Mouse (Mus musculus) E14TG2a.4 (cell line): ENCODE measurements around the gene Tomm40.
A peak's percentile ranks its signal among the peaks of the same experiment; 100 is the strongest.

ENCODE experiments used
- H3K27me3 ChIP-seq: 2 replicates; pipeline ENCODE4 v1.6.1; 2014; ENCODE audit warnings: low read length, control low read depth; ENCODE audit not compliant: insufficient read depth
- H3K36me3 ChIP-seq: 2 replicates; pipeline ENCODE4 v1.6.1; 2014; ENCODE audit warnings: low read length, control low read depth; ENCODE audit not compliant: insufficient read depth
- H3K4me1 ChIP-seq: replicated peaks from 2 replicates; pipeline ENCODE4 v1.6.1; 2014; ENCODE audit warnings: low read depth, low read length, control low read depth
- H3K4me3 ChIP-seq: replicated peaks from 2 replicates; pipeline ENCODE4 v1.5.1; 2014; ENCODE audit warnings: mild to moderate bottlenecking, low read length
- H3K9me3 ChIP-seq: 2 replicates; pipeline ENCODE4 v1.6.1; 2014; ENCODE audit warnings: low read length, control low read depth
- CTCF ChIP-seq: conservative IDR thresholded peaks from 2 replicates; pipeline ENCODE4 v1.5.1; 2014; ENCODE audit warnings: low read length
- NANOG ChIP-seq: IDR thresholded peaks from 2 replicates; pipeline ENCODE4 v1.6.1; 2014; ENCODE audit warnings: borderline replicate concordance, low read length, mixed read lengths
- POU5F1 ChIP-seq: IDR thresholded peaks from 2 replicates; pipeline ENCODE4 v1.6.1; 2014; ENCODE audit warnings: low read length, borderline replicate concordance

Tomm40 gene

GRCm38 (mm10) chr7:19715239-19716054 is at the start of gene Tomm40:
Gene Tomm40, minus strand, starts transcription at chr7:19715438.
- H3K4me3 ChIP-seq: peak within 1 kb of the TSS; percentile 100
- H3K27me3 ChIP-seq: no peaks in the 10 kb centered on the region
- peaks cover 71% of the 10 kb centered on the region for H3K4me1 ChIP-seq
- TF ChIP-seq POU5F1: no peak
- TF ChIP-seq NANOG: no peak
- TF ChIP-seq CTCF: no peak
- H3K36me3 ChIP-seq: peaks cover 74% of the 10 kb centered on the region
- H3K9me3 ChIP-seq: no peaks in the 10 kb centered on the region

GRCm38 (mm10) chr7:19764581-19764980 is 49.3 kb upstream of the Tomm40 start:
- H3K4me1 ChIP-seq: peaks cover 66% of the 10 kb centered on the region
- no peak overlapping the region for H3K4me3 ChIP-seq
- peaks cover 12% of the 10 kb centered on the region; the same call in 1 of the 2 replicates for H3K9me3 ChIP-seq
- H3K27me3 ChIP-seq: no peaks in the 10 kb centered on the region
- TF ChIP-seq CTCF: no peak
- TF ChIP-seq NANOG: no peak
- no peak for TF ChIP-seq POU5F1
- peaks cover 69% of the 10 kb centered on the region for H3K36me3 ChIP-seq

GRCm38 (mm10) chr7:19763829-19764477 is 48.7 kb upstream of the Tomm40 start:
- Histone ChIP-seq H3K36me3 (peaks cover 72% of the 10 kb centered on the region), H3K4me1 (peaks cover 66% of the 10 kb centered on the region), H3K9me3 (peaks cover 12% of the 10 kb centered on the region; the same call in 1 of the 2 replicates), H3K4me3 (no peak overlapping the region; the same call in 1 of the 2 replicates), H3K27me3 (no peaks in the 10 kb centered on the region)
- TF ChIP-seq POU5F1: no peak
- TF ChIP-seq NANOG: no peak
- TF ChIP-seq CTCF: no peak

DNA sequence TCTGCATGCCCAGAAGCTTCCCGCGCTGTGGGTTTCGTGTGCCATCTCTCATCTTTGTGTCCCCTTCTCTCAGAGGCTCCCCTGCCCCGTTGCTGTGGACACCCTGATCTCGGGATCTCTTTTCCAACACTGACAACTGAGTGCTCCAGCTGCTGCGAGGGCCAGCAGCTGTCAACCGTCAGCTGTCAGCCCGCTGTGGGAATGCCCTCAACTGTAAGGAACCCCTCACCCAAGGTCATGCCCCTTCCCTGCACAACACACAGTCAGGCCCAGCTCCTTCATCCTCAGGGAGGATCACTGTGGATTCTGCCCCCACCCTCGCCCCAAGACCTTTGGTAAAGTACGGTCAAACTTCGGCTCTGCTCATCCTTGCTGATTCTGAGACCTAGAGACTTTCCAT is 47.0 kb upstream of the Tomm40 start:
- peaks cover 79% of the 10 kb centered on the region for H3K36me3 ChIP-seq
- TF ChIP-seq NANOG (no peak), CTCF (no peak), POU5F1 (no peak)

GRCm38 (mm10) chr7:19760021-19760420 is 44.8 kb upstream of the Tomm40 start:
- TF ChIP-seq POU5F1: no peak
- no peak for TF ChIP-seq NANOG
- no peak for TF ChIP-seq CTCF
- Histone ChIP-seq H3K9me3 (peaks cover 14% of the 10 kb centered on the region; the same call in 1 of the 2 replicates), H3K4me3 (peak overlapping the region; percentile 17; the same call in 1 of the 2 replicates), H3K4me1 (peaks cover 68% of the 10 kb centered on the region), H3K27me3 (no peaks in the 10 kb centered on the region), H3K36me3 (peaks cover 75% of the 10 kb centered on the region)

More for the DNA sequence above, 47.0 kb upstream of the Tomm40 start:
- peaks cover 12% of the 10 kb centered on the region; the same call in 1 of the 2 replicates for H3K9me3 ChIP-seq
- peaks cover 66% of the 10 kb centered on the region for H3K4me1 ChIP-seq
- no peaks in the 10 kb centered on the region for H3K27me3 ChIP-seq
- H3K4me3 ChIP-seq: no peak overlapping the region

DNA sequence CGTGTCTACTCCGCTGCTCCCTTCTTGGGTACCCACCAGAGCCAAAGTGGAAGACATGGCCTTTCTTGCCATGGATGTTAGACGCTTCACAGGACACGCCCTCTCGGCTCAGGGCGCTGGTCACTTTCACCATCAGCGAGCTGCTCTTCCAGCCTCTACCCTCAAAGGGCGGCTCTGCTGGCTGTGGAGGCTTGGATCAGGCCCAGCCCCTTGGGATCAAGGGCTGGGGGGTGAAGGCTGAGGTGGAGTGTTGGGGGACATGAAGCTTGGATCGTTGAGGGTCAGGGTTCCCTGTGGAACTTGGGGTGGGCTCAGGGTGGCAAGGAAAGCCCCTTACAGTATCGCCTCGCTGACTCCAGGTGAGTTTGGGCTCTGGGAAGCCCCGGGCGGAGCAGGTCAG is 43.4 kb upstream of the Tomm40 start:
- H3K9me3 ChIP-seq: peaks cover 9% of the 10 kb centered on the region; the same call in 1 of the 2 replicates
- no peak for TF ChIP-seq NANOG
- TF ChIP-seq CTCF: no peak
- no peak for TF ChIP-seq POU5F1
- H3K36me3 ChIP-seq: peaks cover 63% of the 10 kb centered on the region

GRCm38 (mm10) chr7:19755851-19756786 is 40.9 kb upstream of the Tomm40 start:
- H3K4me1 ChIP-seq: peaks cover 81% of the 10 kb centered on the region
- no peaks in the 10 kb centered on the region for H3K27me3 ChIP-seq
- peaks cover 3% of the 10 kb centered on the region; the same call in 1 of the 2 replicates for H3K9me3 ChIP-seq
- peaks cover 41% of the 10 kb centered on the region for H3K36me3 ChIP-seq
- no peak for TF ChIP-seq CTCF
- peak overlapping the region; percentile 29; the same call in 1 of the 2 replicates for H3K4me3 ChIP-seq

More for the DNA sequence above, 43.4 kb upstream of the Tomm40 start:
- Histone ChIP-seq H3K4me3 (peak overlapping the region; percentile 61), H3K4me1 (peaks cover 66% of the 10 kb centered on the region), H3K27me3 (no peaks in the 10 kb centered on the region)
